Mouse (Mus musculus): ENCODE measurements around the gene Arl2. TPM values are rescaled to one million over a fixed set of nuclear protein-coding genes. Genes with fewer than 3 reads are reported as not detected.

The Arl2 gene
- polyA plus RNA-seq (2021; fragmentation: Nextera tagmentation): 175 and 184 TPM in 2 replicates
- long read RNA-seq, experiment 1, transcript Arl2-203 (4 exons, 2,305 nt): minor isoform, 8 of 107 reads
- long read RNA-seq, experiment 1, transcript Arl2-201 (5 exons, 1,286 nt): major isoform, 74 of 107 reads
- long read RNA-seq, experiment 1, partial matches to known transcripts: 18 of 107 reads
- long read RNA-seq, experiment 1, other reads (novel, unspliced or antisense): 5 of 107 reads
- long read RNA-seq, experiment 2, transcript Arl2-201 (5 exons, 1,286 nt): major isoform, 150 of 171 reads
- long read RNA-seq, experiment 2, partial matches to known transcripts: 20 of 171 reads
- long read RNA-seq, experiment 2, other reads (novel, unspliced or antisense): 1 of 171 reads

GRCm38 (mm10) chr19:6141394-6141749, at the start of gene Arl2:
Gene Arl2 (minus strand): TSS chr19:6141548.

GRCm38 (mm10) chr19:6184131-6184530, 42.8 kb upstream of the Arl2 start, which contains the start of gene Majin:
Gene Majin (plus strand): TSS chr19:6184388.

GRCm38 (mm10) chr19:6140678-6141393, 512 bp downstream of the Arl2 start, which contains the start of gene Batf2:
Gene Batf2 (plus strand): TSS chr19:6140983.

GRCm38 (mm10) chr19:6127760-6128341, 13.5 kb downstream of the Arl2 start, which contains the start of gene Snx15:
Gene Snx15 (minus strand): TSS chr19:6128304.

GRCm38 (mm10) chr19:6117986-6118676, 23.2 kb downstream of the Arl2 start, which contains the start of gene Sac3d1:
Gene Sac3d1 (minus strand): TSS chr19:6118650.

GRCm38 (mm10) chr19:6105586-6105985, 35.8 kb downstream of the Arl2 start, which contains the start of gene Naaladl1:
Gene Naaladl1 (plus strand): TSS chr19:6105782.

GRCm38 (mm10) chr19:6094119-6094518, 47.2 kb downstream of the Arl2 start, which contains the start of gene AC131692.1:
Gene AC131692.1 (plus strand): TSS chr19:6094419.

GRCm38 (mm10) chr19:6084478-6085248, 56.7 kb downstream of the Arl2 start, which contains the start of the genes Zfpl1 and Cdca5:
Gene Zfpl1 (minus strand): TSS chr19:6084956.
Gene Cdca5 (plus strand): TSS chr19:6084983.

Other genes starting within 250 kb of the Arl2 start
- gene Tigd3, start 247.4 kb downstream of the Arl2 start, polyA plus RNA-seq (2021; fragmentation: Nextera tagmentation): 1.1 and 1.3 TPM in 2 replicates
- gene Dpf2, start 228.5 kb downstream of the Arl2 start, polyA plus RNA-seq (2021; fragmentation: Nextera tagmentation): 31.6 and 39.7 TPM in 2 replicates
- 10.3 and 11.5 TPM in 2 replicates for gene Cdc42ep2, start 216.7 kb downstream of the Arl2 start, polyA plus RNA-seq (2021; fragmentation: Nextera tagmentation)
- 1.9 and 3.1 TPM in 2 replicates for gene Pola2, start 177.3 kb downstream of the Arl2 start, polyA plus RNA-seq (2021; fragmentation: Nextera tagmentation)
- not detected in 2 replicates for gene Slc22a20, start 155.4 kb downstream of the Arl2 start, polyA plus RNA-seq (2021; fragmentation: Nextera tagmentation)
- 1.5 and 7.2 TPM in 2 replicates for gene Capn1, start 125.7 kb downstream of the Arl2 start, polyA plus RNA-seq (2021; fragmentation: Nextera tagmentation)
- 28.4 and 36.3 TPM in 2 replicates for gene Syvn1, start 95.0 kb downstream of the Arl2 start, polyA plus RNA-seq (2021; fragmentation: Nextera tagmentation)
- 48.7 and 64.5 TPM in 2 replicates for gene Mrpl49, start 83.8 kb downstream of the Arl2 start, polyA plus RNA-seq (2021; fragmentation: Nextera tagmentation)
- 3,354 and 3,515 TPM in 2 replicates for gene Fau, start 83.7 kb downstream of the Arl2 start, polyA plus RNA-seq (2021; fragmentation: Nextera tagmentation)
- gene Znhit2, start 80.4 kb downstream of the Arl2 start, polyA plus RNA-seq (2021; fragmentation: Nextera tagmentation): 65.8 and 70.2 TPM in 2 replicates
- gene Tm7sf2, start 73.2 kb downstream of the Arl2 start, polyA plus RNA-seq (2021; fragmentation: Nextera tagmentation): 19.1 and 28.0 TPM in 2 replicates
- gene Vps51, start 64.3 kb downstream of the Arl2 start, polyA plus RNA-seq (2021; fragmentation: Nextera tagmentation): 66.0 and 72.3 TPM in 2 replicates
- not detected in 2 replicates for gene Tmem262, start 61.5 kb downstream of the Arl2 start, polyA plus RNA-seq (2021; fragmentation: Nextera tagmentation)
- 0.30 and 0.31 TPM in 2 replicates for gene Gm28374, start 59.3 kb downstream of the Arl2 start, polyA plus RNA-seq (2021; fragmentation: Nextera tagmentation)
- 55.1 and 67.5 TPM in 2 replicates for gene Zfpl1, start 56.6 kb downstream of the Arl2 start, polyA plus RNA-seq (2021; fragmentation: Nextera tagmentation)
- gene Cdca5, start 56.6 kb downstream of the Arl2 start, polyA plus RNA-seq (2021; fragmentation: Nextera tagmentation): 0.08 and 0.12 TPM in 2 replicates
- not detected in 2 replicates for gene AC131692.1, start 47.1 kb downstream of the Arl2 start, polyA plus RNA-seq (2021; fragmentation: Nextera tagmentation)
- 0.07 and 0.18 TPM in 2 replicates for gene Naaladl1, start 35.8 kb downstream of the Arl2 start, polyA plus RNA-seq (2021; fragmentation: Nextera tagmentation)
- gene Sac3d1, start 22.9 kb downstream of the Arl2 start, polyA plus RNA-seq (2021; fragmentation: Nextera tagmentation): 48.7 and 63.2 TPM in 2 replicates
- 63.9 and 70.7 TPM in 2 replicates for gene Snx15, start 13.2 kb downstream of the Arl2 start, polyA plus RNA-seq (2021; fragmentation: Nextera tagmentation)
- gene Batf2, start 565 bp downstream of the Arl2 start, polyA plus RNA-seq (2021; fragmentation: Nextera tagmentation): 0.19 TPM in 1 of 2 replicates, not detected in the other
- gene Majin, start 42.8 kb upstream of the Arl2 start, polyA plus RNA-seq (2021; fragmentation: Nextera tagmentation): not detected in 2 replicates
- not detected in 2 replicates for gene Gpha2, start 84.8 kb upstream of the Arl2 start, polyA plus RNA-seq (2021; fragmentation: Nextera tagmentation)
- gene Ppp2r5b, start 94.3 kb upstream of the Arl2 start, polyA plus RNA-seq (2021; fragmentation: Nextera tagmentation): 32.1 and 73.3 TPM in 2 replicates
- gene Atg2a, start 100.1 kb upstream of the Arl2 start, polyA plus RNA-seq (2021; fragmentation: Nextera tagmentation): 6.0 and 7.8 TPM in 2 replicates
- gene Ehd1, start 135.2 kb upstream of the Arl2 start, polyA plus RNA-seq (2021; fragmentation: Nextera tagmentation): 17.3 and 24.9 TPM in 2 replicates
- 0.04 and 0.33 TPM in 2 replicates for gene Cdc42bpg, start 164.9 kb upstream of the Arl2 start, polyA plus RNA-seq (2021; fragmentation: Nextera tagmentation)
- gene Men1, start 193.4 kb upstream of the Arl2 start, polyA plus RNA-seq (2021; fragmentation: Nextera tagmentation): 26.7 and 28.0 TPM in 2 replicates
- 32.7 and 67.3 TPM in 2 replicates for gene Map4k2, start 199.6 kb upstream of the Arl2 start, polyA plus RNA-seq (2021; fragmentation: Nextera tagmentation)
- gene Sf1, start 222.1 kb upstream of the Arl2 start, polyA plus RNA-seq (2021; fragmentation: Nextera tagmentation): 44.7 and 74.4 TPM in 2 replicates
- 9.9 and 12.2 TPM in 2 replicates for gene Pygm, start 242.9 kb upstream of the Arl2 start, polyA plus RNA-seq (2021; fragmentation: Nextera tagmentation)